Mouse (Mus musculus) intestine, embryonic 15.5 days (tissue): ENCODE measurements around the gene Gm17416. TPM values are rescaled to one million over a fixed set of nuclear protein-coding genes. Genes with fewer than 3 reads are reported as not detected.

ENCODE experiments used
- ATAC-seq: fragments of 200-750 bp; cut with Nextera tagmentation; 2 replicates; pipeline ENCODE4 v1.8.0; 2017; ENCODE audit warnings: moderate TSS enrichment, moderate library complexity
- H3K27ac ChIP-seq: fragments of 300-500 bp; sonication (generic); 2 replicates; pipeline ENCODE4 v1.5.1; 2015; ENCODE audit warnings: mild to moderate bottlenecking, inconsistent platforms
- H3K27me3 ChIP-seq: fragments of 300-500 bp; sonication (generic); replicated peaks from 2 replicates; pipeline ENCODE4 v1.6.1; 2015; ENCODE audit warnings: inconsistent platforms
- H3K36me3 ChIP-seq: fragments of 300-500 bp; sonication (generic); 2 replicates; pipeline ENCODE4 v1.6.1; 2015; ENCODE audit warnings: inconsistent platforms
- H3K4me1 ChIP-seq: fragments of 300-500 bp; sonication (generic); replicated peaks from 2 replicates; pipeline ENCODE4 v1.6.1; 2015; ENCODE audit warnings: inconsistent platforms
- H3K4me2 ChIP-seq: fragments of 300-500 bp; sonication (generic); replicated peaks from 2 replicates; pipeline ENCODE4 v1.6.1; 2015; ENCODE audit warnings: mild to moderate bottlenecking, inconsistent platforms
- H3K4me3 ChIP-seq: fragments of 300-500 bp; sonication (generic); replicated peaks from 2 replicates; pipeline ENCODE4 v1.5.1; 2015; ENCODE audit warnings: inconsistent platforms
- H3K9ac ChIP-seq: fragments of 300-500 bp; sonication (generic); 2 replicates; pipeline ENCODE4 v1.6.1; 2015; ENCODE audit warnings: inconsistent platforms
- H3K9me3 ChIP-seq: fragments of 300-500 bp; sonication (generic); 2 replicates; pipeline ENCODE4 v1.6.1; 2016; ENCODE audit warnings: inconsistent platforms
- WGBS: fragments of 180-500 bp; shearing (Covaris S2); methylation state at CpG from one replicate; pipeline ENCODE4 v1.1.7; 2015; 5-methylcytosine and 5-hydroxymethylcytosine counted together
- polyA plus RNA-seq: library from polyadenylated mRNA; unstranded; fragments of >200 nt; fragmentation: Nextera tagmentation; extraction: Ambion mirVana; gene quantifications from 2 replicates; pipeline ENCODE4 v1.2.1, GENCODE M21; 2015

The Gm17416 gene
- polyA plus RNA-seq, 1 experiment from 2014 or later: not detected

GRCm38 (mm10) chr2:152615563-152615962, 46.4 kb downstream of the Gm17416 start:
- no peaks in the 10 kb centered on the region for H3K27me3 ChIP-seq
- no peak overlapping the region for H3K9ac ChIP-seq
- no peaks in the 10 kb centered on the region for H3K4me1 ChIP-seq
- H3K4me2 ChIP-seq: no peak overlapping the region
- H3K27ac ChIP-seq: no peak overlapping the region
- H3K9me3 ChIP-seq: no peaks in the 10 kb centered on the region
- H3K4me3 ChIP-seq: no peak overlapping the region
- no peaks in the 10 kb centered on the region for H3K36me3 ChIP-seq
- peak; percentile 73; the same call in 1 of the 2 replicates for ATAC-seq
- 10% methylated on average over 7 of the region's 7 CpGs for WGBS

GRCm38 (mm10) chr2:152616470-152616869, 47.3 kb downstream of the Gm17416 start:
- no peak overlapping the region for H3K4me2 ChIP-seq
- WGBS: 71% methylated on average over 6 of the region's 6 CpGs
- no peak overlapping the region for H3K9ac ChIP-seq
- no peaks in the 10 kb centered on the region for H3K36me3 ChIP-seq
- no peaks in the 10 kb centered on the region for H3K9me3 ChIP-seq
- no peaks in the 10 kb centered on the region for H3K27me3 ChIP-seq
- no peak overlapping the region for H3K4me3 ChIP-seq
- no peaks in the 10 kb centered on the region for H3K4me1 ChIP-seq
- ATAC-seq: no peak
- H3K27ac ChIP-seq: no peak overlapping the region

GRCm38 (mm10) chr2:152617374-152617773, 48.2 kb downstream of the Gm17416 start:
- Histone ChIP-seq H3K4me3 (no peak overlapping the region), H3K27me3 (no peaks in the 10 kb centered on the region), H3K36me3 (no peaks in the 10 kb centered on the region), H3K4me2 (no peak overlapping the region), H3K9me3 (no peaks in the 10 kb centered on the region), H3K4me1 (no peaks in the 10 kb centered on the region), H3K27ac (no peak overlapping the region), H3K9ac (no peak overlapping the region)
- ATAC-seq: no peak
- WGBS: 57% methylated on average over 5 of the region's 5 CpGs

Other genes with a start within 250 kb of the Gm17416 start
- gene Rbck1, start 236.7 kb upstream of the Gm17416 start, polyA plus RNA-seq: 75.2 and 82.2 TPM in 2 replicates
- gene Trib3, start 225.3 kb upstream of the Gm17416 start, polyA plus RNA-seq: 4.3 and 4.9 TPM in 2 replicates
- gene Nrsn2, start 192.7 kb upstream of the Gm17416 start, polyA plus RNA-seq: 1.8 and 2.1 TPM in 2 replicates
- gene Sox12, start 171.3 kb upstream of the Gm17416 start, polyA plus RNA-seq: 5.4 and 5.9 TPM in 2 replicates
- gene Zcchc3, start 154.3 kb upstream of the Gm17416 start, polyA plus RNA-seq: 34.4 and 40.8 TPM in 2 replicates
- gene 6820408C15Rik, start 153.8 kb upstream of the Gm17416 start, polyA plus RNA-seq: 0.42 and 0.49 TPM in 2 replicates
- not detected in 2 replicates for gene Defb23, start 104.7 kb upstream of the Gm17416 start, polyA plus RNA-seq
- gene Defb20, start 92.3 kb upstream of the Gm17416 start, polyA plus RNA-seq: not detected in 2 replicates
- gene Defb22, start 79.2 kb upstream of the Gm17416 start, polyA plus RNA-seq: not detected in 2 replicates
- gene Defb26, start 57.6 kb upstream of the Gm17416 start, polyA plus RNA-seq: not detected in 2 replicates
- gene Defb28, start 51.1 kb upstream of the Gm17416 start, polyA plus RNA-seq: not detected in 2 replicates
- gene Defb29, start 29.2 kb upstream of the Gm17416 start, polyA plus RNA-seq: not detected in 2 replicates
- gene Defb21, start 3.4 kb downstream of the Gm17416 start, polyA plus RNA-seq: not detected in 2 replicates
- gene Defb19, start 11.0 kb downstream of the Gm17416 start, polyA plus RNA-seq: not detected in 2 replicates
- not detected in 2 replicates for gene Defb45, start 30.1 kb downstream of the Gm17416 start, polyA plus RNA-seq
- gene Defb36, start 35.0 kb downstream of the Gm17416 start, polyA plus RNA-seq: not detected in 2 replicates
- 0.67 and 2.3 TPM in 2 replicates for gene Defb25, start 53.7 kb downstream of the Gm17416 start, polyA plus RNA-seq
- 10.0 and 10.3 TPM in 2 replicates for gene Rem1, start 57.6 kb downstream of the Gm17416 start, polyA plus RNA-seq
- gene H13, start 100.1 kb downstream of the Gm17416 start, polyA plus RNA-seq: 115 and 120 TPM in 2 replicates
- gene Mcts2, start 117.7 kb downstream of the Gm17416 start, polyA plus RNA-seq: 26.3 and 26.8 TPM in 2 replicates
- gene Id1, start 166.9 kb downstream of the Gm17416 start, polyA plus RNA-seq: 102 and 116 TPM in 2 replicates
- 12.2 and 14.2 TPM in 2 replicates for gene Cox4i2, start 184.8 kb downstream of the Gm17416 start, polyA plus RNA-seq